Mouse (Mus musculus) MEL (cell line): ENCODE measurements at regions not wholly inside any gene's neighbourhood (a gene's known extent, or its start where the extent isn't known, plus 50 kb on each side); places are given as distances from the start of the nearest gene placed in this dataset.

Experiments used
- DNase-seq: peaks from one replicate; pipeline ENCODE4 v3.0.0; 2011; ENCODE audit warnings: low read depth, low spot score
- H3K27ac ChIP-seq: 2 replicates; pipeline ENCODE4 v1.5.1; 2012; ENCODE audit warnings: low read depth, mild to moderate bottlenecking, control low read depth, low read length, moderate library complexity; ENCODE audit not compliant: control insufficient read depth
- H3K27me3 ChIP-seq, 2 experiments: fragments of 150-350 bp in 1 of 2; sonication (generic) in 1 of 2; 2 replicates each; pipeline ENCODE4 v1.6.1; 2012; ENCODE audit warnings: low read length in 2 of 2, mild to moderate bottlenecking in 2 of 2, improper control_type of control experiment in 1 of 2, moderate library complexity in 1 of 2; ENCODE audit not compliant: insufficient read depth in 2 of 2, control insufficient read depth in 1 of 2
- H3K36me3 ChIP-seq, 2 experiments: 2 replicates each; pipeline ENCODE4 v1.6.1; 2012 to 2014; ENCODE audit warnings: low read length in 2 of 2, improper control_type of control experiment in 1 of 2, inconsistent platforms in 1 of 2, mild to moderate bottlenecking in 1 of 2; ENCODE audit not compliant: insufficient read depth in 2 of 2, control insufficient read depth in 1 of 2
- H3K4me1 ChIP-seq, 2 experiments: fragments of 150-350 bp in 1 of 2; sonication (generic) in 1 of 2; 2 replicates each; pipeline ENCODE4 v1.6.1; 2012; ENCODE audit warnings: low read length in 2 of 2, improper control_type of control experiment in 1 of 2, mild to moderate bottlenecking in 1 of 2; ENCODE audit not compliant: insufficient read depth in 2 of 2, control insufficient read depth in 1 of 2
- H3K4me3 ChIP-seq, 2 experiments: fragments of 150-350 bp in 1 of 2; sonication (generic) in 1 of 2; 2 replicates each; pipeline ENCODE4 v1.5.1; 2012; ENCODE audit warnings: low read depth in 2 of 2, low read length in 2 of 2, mild to moderate bottlenecking in 2 of 2, moderate library complexity in 2 of 2, control low read depth in 1 of 2, improper control_type of control experiment in 1 of 2; ENCODE audit not compliant: control insufficient read depth in 1 of 2, insufficient read depth in 1 of 2
- H3K79me2 ChIP-seq: 2 replicates; pipeline ENCODE4 v1.6.1; 2012; ENCODE audit warnings: mild to moderate bottlenecking, low read length, moderate library complexity; ENCODE audit not compliant: control insufficient read depth, poor library complexity, insufficient read depth
- H3K9ac ChIP-seq: 2 replicates; pipeline ENCODE4 v1.6.1; 2012; ENCODE audit warnings: low read depth, mild to moderate bottlenecking, control low read depth, low read length, moderate library complexity; ENCODE audit not compliant: control insufficient read depth, poor library complexity, severe bottlenecking
- H3K9me3 ChIP-seq: fragments of 150-350 bp; sonication (generic); replicated peaks from 2 replicates; pipeline ENCODE4 v1.6.1; 2012; ENCODE audit warnings: mild to moderate bottlenecking, low read length, improper control_type of control experiment, moderate library complexity; ENCODE audit not compliant: insufficient read depth
- CHD1 ChIP-seq: IDR thresholded peaks from 2 replicates; pipeline ENCODE4 v1.6.1; 2012; ENCODE audit warnings: low read depth, mild to moderate bottlenecking, inconsistent platforms, low read length, improper control_type of control experiment
- CHD2 ChIP-seq: IDR thresholded peaks from 2 replicates; pipeline ENCODE4 v1.6.1; 2011; ENCODE audit warnings: low read length, improper control_type of control experiment
- CTCF ChIP-seq, 3 experiments: IDR thresholded peaks in 2 of 3; conservative IDR thresholded peaks in 1 of 3; 2 replicates each; pipeline ENCODE4 v1.5.1; 2011 to 2012; ENCODE audit warnings: low read length in 3 of 3, low read depth in 2 of 3, mild to moderate bottlenecking in 2 of 3, improper control_type of control experiment in 1 of 3, inconsistent platforms in 1 of 3, mixed read lengths in 1 of 3, moderate library complexity in 1 of 3; ENCODE audit not compliant: control insufficient read depth in 1 of 3, insufficient read depth in 1 of 3, poor library complexity in 1 of 3, severe bottlenecking in 1 of 3
- E2F4 ChIP-seq: IDR thresholded peaks from 2 replicates; pipeline ENCODE4 v1.6.1; 2011; ENCODE audit warnings: low read depth, low read length, improper control_type of control experiment, borderline replicate concordance
- ETS1 ChIP-seq: IDR thresholded peaks from 2 replicates; pipeline ENCODE4 v1.6.1; 2012; ENCODE audit warnings: low read depth, mild to moderate bottlenecking, inconsistent platforms, low read length, improper control_type of control experiment, moderate library complexity
- GABPA ChIP-seq: IDR thresholded peaks from 2 replicates; pipeline ENCODE4 v1.6.1; 2012; ENCODE audit warnings: low read depth, mild to moderate bottlenecking, inconsistent platforms, low read length, improper control_type of control experiment, moderate library complexity
- MAX ChIP-seq: IDR thresholded peaks from 2 replicates; pipeline ENCODE4 v1.6.1; 2011; ENCODE audit warnings: low read length, improper control_type of control experiment
- MXI1 ChIP-seq: IDR thresholded peaks from 2 replicates; pipeline ENCODE4 v1.6.1; 2011; ENCODE audit warnings: mild to moderate bottlenecking, low read depth, low read length, improper control_type of control experiment
- MYC ChIP-seq: IDR thresholded peaks from 2 replicates; pipeline ENCODE4 v1.6.1; 2011; ENCODE audit warnings: low read depth, mild to moderate bottlenecking, low read length, improper control_type of control experiment, moderate library complexity
- POLR2A ChIP-seq, 2 experiments: IDR thresholded peaks; 2 replicates each; pipeline ENCODE4 v1.6.1; 2011 to 2012; ENCODE audit warnings: low read length in 2 of 2, mild to moderate bottlenecking in 2 of 2, control low read depth in 1 of 2, improper control_type of control experiment in 1 of 2, low read depth in 1 of 2, moderate library complexity in 1 of 2; ENCODE audit not compliant: control insufficient read depth in 1 of 2, insufficient read depth in 1 of 2, poor library complexity in 1 of 2
- RCOR1 ChIP-seq: IDR thresholded peaks from 2 replicates; pipeline ENCODE4 v1.6.1; 2012; ENCODE audit warnings: low read depth, mild to moderate bottlenecking, inconsistent platforms, low read length, improper control_type of control experiment
- SIN3A ChIP-seq: IDR thresholded peaks from 2 replicates; pipeline ENCODE4 v1.6.1; 2012; ENCODE audit warnings: low read length, improper control_type of control experiment, inconsistent platforms
- TAL1 ChIP-seq: IDR thresholded peaks from 2 replicates; pipeline ENCODE4 v1.6.1; 2012; ENCODE audit warnings: mild to moderate bottlenecking, inconsistent platforms, low read length, moderate library complexity, mixed read lengths
- TBP ChIP-seq: IDR thresholded peaks from 2 replicates; pipeline ENCODE4 v1.8.0; 2011; ENCODE audit warnings: low read depth, low read length, improper control_type of control experiment
- USF1 ChIP-seq: IDR thresholded peaks from 2 replicates; pipeline ENCODE4 v1.6.1; 2014; ENCODE audit warnings: low read depth, mild to moderate bottlenecking, inconsistent platforms, low read length, improper control_type of control experiment, moderate library complexity
- ZC3H11A ChIP-seq: IDR thresholded peaks from 2 replicates; pipeline ENCODE4 v1.6.1; 2012; ENCODE audit warnings: low read depth, mild to moderate bottlenecking, inconsistent platforms, low read length, improper control_type of control experiment

DNA sequence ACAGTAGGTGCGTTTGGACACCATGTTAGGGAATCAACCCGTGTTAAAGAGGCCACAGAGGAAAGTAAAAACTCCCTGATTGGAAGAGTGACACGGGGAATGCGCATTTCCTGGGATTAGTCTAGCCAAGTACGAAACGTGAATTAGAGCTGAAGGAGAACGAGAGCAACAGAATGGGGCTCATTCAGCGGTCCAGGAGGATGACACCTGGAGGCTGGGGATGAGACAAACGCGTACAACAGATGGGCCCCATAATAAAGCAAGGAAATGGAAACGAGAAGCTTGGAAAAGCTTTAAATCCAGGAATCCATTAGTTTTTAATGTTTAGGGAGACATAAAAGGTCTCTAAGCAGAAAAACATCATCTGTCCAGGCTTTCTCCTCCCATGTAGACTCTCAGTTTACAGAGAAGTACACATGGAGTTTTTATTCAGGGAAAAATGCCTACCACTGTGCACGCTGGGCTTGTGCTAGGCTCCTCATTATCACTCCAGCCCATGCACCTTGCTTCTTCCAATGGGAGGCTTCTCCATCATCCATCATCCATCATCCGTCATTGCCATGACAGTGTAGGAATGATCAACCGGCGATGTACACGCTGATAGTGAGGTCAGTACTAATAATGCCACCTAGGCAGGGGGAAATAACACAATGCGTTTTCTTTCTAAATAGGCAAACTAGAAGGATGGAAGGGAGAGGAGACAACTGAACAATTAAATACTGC lies 179.5 kb downstream of the Cxxc4 start:
- Histone ChIP-seq H3K79me2 (no peaks in the 10 kb centered on the region), H3K36me3 (no peaks in the 10 kb centered on the region), H3K9ac (no peak overlapping the region), H3K4me1 (no peaks in the 10 kb centered on the region), H3K4me3 (no peak overlapping the region), H3K27me3 (no peaks in the 10 kb centered on the region), H3K27ac (no peak overlapping the region), H3K9me3 (no peaks in the 10 kb centered on the region)
- no peak for DNase-seq
- no peak for TF ChIP-seq USF1
- TF ChIP-seq CHD2: no peak
- TF ChIP-seq GABPA: no peak

DNA sequence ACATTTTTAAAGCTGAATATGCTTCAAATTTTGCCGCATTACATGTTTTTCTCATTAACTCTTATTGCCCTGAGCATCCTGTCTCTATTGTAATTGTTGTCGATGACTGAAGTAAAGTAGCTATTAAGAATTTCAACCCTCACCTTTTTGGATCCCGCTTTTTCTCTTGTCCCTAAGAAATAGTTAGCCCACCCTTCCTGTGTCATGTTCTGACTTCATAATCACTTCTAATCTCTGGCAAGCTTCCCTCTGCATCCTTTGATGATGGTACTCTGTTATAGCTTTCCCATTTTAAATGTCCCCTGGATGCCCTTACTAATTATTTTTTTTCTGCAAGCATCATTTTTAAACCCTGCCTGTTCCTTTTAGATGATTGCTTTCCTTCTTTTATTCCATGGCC lies 191.3 kb downstream of the Cxxc4 start:
- H3K9me3 ChIP-seq: no peaks in the 10 kb centered on the region
- no peak overlapping the region for H3K9ac ChIP-seq
- H3K27ac ChIP-seq: no peak overlapping the region
- H3K79me2 ChIP-seq: no peaks in the 10 kb centered on the region
- H3K36me3 ChIP-seq: no peaks in the 10 kb centered on the region
- H3K4me1 ChIP-seq: no peaks in the 10 kb centered on the region
- no peak overlapping the region for H3K4me3 ChIP-seq
- no peak for DNase-seq
- H3K27me3 ChIP-seq: no peaks in the 10 kb centered on the region
- TF ChIP-seq CHD1: no peak
- no peak for TF ChIP-seq RCOR1

DNA sequence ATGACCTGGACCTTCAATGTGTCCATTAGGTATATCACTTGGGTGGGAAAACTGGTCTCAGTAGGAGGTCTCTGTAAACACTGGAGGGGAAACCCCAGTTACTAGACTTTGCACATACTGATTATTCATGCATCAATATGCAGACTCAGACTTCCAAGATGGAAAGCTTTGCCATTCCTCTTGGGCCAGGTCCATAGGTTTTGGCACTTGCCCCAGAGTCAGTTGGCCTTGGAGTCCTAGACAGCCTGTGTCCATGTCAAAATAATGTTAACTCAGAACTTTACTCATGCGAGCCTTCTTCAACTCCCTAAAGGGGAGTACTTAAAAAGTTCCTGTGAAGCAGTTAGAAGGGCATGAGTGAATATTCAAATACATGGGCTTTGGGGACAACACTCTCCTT lies 230.3 kb downstream of the Cxxc4 start:
- no peaks in the 10 kb centered on the region for H3K27me3 ChIP-seq
- TF ChIP-seq MXI1 (no peak), ZC3H11A (no peak), SIN3A (no peak), CHD1 (no peak), ETS1 (no peak), TAL1 (no peak), GABPA (no peak), MYC (no peak), MAX (no peak), E2F4 (no peak), CTCF (IDR thresholded peaks at IDR 0.05 in 2 of 3, conservative IDR thresholded peaks at IDR 0.05 in 1 of 3; ENCODE audit: control insufficient read depth in 1 of 3, insufficient read depth in 1 of 3, low read depth in 2 of 3, low read length in 3 of 3, poor library complexity in 1 of 3, severe bottlenecking in 1 of 3) (no peak), POLR2A (IDR thresholded peaks at IDR 0.05; ENCODE audit: control insufficient read depth in 1 of 2, insufficient read depth in 1 of 2, low read depth in 1 of 2, low read length in 2 of 2, poor library complexity in 1 of 2) (no peak), TBP (no peak)
- no peaks in the 10 kb centered on the region for H3K4me1 ChIP-seq
- H3K79me2 ChIP-seq: no peaks in the 10 kb centered on the region
- H3K4me3 ChIP-seq: no peak overlapping the region
- no peak overlapping the region for H3K27ac ChIP-seq
- no peak overlapping the region for H3K9ac ChIP-seq
- no peaks in the 10 kb centered on the region for H3K9me3 ChIP-seq
- no peak for DNase-seq
- no peaks in the 10 kb centered on the region for H3K36me3 ChIP-seq
